Mouse (Mus musculus): ENCODE data around the gene Etl4.

Etl4 gene

DNA sequence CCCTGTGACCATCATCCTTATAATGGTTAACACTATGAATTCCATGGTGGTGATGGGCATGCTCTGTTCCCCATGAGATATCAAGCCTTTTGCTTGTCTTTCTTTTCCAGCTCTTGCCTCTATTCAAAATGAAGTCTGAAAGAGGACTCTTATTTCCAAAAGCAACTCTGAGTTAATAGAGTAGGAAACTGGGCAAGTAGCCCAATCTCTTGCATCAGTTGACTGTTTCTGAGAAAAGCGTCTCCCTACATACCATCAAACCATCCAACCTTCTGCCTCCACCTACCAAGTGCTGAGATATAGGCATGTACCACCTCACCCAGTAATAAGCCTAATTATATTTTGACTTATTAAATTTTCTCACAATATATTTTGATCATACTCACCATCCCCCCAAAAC is 658.9 kb downstream of the Etl4 start:
- no peak for DNase-seq (ENCODE audit: low spot score in 2 of 2)

DNA sequence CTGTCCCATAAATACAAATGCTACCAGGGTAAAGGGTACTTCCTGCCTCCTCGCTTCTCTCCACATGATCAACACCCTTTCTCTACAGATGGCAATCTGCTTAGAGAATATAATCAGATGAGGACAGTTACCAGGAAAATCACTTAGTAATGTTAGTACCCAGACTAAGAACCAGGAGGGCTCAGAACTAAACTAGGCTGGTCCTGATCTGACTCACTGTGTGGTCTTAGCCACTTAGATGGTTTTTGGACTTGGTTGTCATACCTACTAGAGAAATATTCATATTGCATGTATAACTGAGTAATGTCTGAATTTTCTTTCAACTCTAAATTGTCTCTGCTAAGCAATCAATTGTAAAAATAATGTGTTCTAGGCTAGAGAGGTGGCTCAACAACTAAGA is 662.4 kb downstream of the Etl4 start:
- no peak for DNase-seq (ENCODE audit: low spot score in 2 of 2)

DNA sequence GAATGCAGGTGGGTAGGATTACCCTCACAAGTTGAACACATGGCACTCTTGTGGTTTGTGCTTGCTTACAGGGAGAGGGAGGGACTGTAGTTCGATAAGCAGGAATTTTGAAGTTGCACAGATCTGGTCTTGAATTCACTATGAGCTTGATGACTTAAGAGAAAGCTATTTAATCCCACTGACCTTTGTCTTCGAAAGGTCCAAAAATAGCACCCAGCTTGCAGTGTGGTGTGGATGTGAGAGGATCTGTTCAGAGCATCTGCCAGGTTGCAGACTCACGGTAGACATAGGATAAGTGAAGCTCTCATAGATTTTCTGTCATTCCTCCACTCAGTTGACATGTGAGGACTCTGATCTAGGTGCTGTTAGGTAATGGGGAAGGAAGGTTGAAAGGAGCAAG is 670.8 kb downstream of the Etl4 start:
- no peak for DNase-seq (ENCODE audit: low spot score in 2 of 2)

DNA sequence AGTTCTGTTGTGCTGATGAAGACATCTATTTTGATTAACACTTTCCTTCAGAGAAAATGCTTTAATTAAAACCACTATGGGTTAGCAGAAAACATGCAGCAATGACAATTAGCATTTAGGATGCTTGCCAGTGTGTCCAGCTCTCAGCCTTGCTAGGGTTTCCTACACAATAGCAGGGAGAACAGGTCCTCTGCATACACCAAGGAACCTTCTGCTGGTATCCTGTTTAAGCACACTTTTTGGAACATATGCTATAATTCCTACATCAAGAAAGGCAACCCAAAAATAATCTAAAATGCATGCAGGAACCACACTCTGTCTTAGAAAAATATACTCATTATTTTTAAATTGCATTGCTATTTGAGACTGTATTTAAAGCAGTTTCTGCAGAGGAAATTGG is 673.5 kb downstream of the Etl4 start:
- no peak for DNase-seq (ENCODE audit: low spot score in 2 of 2)

DNA sequence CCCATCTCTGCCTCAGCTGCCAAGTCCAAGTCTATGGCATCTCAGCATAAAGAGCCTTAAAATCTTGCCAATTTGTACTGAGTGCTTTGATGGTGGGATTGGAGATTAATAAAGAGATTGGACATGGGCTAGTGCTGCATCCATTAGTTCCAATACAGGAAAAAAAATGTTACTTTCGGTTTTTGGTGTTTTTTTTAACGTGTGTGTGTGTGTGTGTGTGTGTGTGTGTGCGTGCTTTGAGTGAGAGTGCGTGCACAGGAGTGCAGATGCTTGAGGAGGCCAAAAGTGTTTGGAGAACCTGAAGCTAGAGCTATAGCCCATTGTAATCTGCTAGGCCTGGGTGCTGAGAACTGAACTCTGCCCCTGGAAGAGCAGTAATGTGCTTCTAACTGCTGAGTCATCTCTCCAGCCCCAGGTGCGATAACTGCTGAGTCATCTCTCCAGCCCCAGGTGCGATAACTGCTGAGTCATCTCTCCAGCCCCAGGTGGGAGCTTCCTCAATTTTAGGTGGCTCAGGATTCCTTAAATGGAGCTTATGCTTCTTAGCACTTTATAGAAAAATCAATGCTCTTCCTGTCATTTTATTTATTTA is 674.1 kb downstream of the Etl4 start:
- DNase-seq (ENCODE audit: low spot score in 2 of 2) = no peak

DNA sequence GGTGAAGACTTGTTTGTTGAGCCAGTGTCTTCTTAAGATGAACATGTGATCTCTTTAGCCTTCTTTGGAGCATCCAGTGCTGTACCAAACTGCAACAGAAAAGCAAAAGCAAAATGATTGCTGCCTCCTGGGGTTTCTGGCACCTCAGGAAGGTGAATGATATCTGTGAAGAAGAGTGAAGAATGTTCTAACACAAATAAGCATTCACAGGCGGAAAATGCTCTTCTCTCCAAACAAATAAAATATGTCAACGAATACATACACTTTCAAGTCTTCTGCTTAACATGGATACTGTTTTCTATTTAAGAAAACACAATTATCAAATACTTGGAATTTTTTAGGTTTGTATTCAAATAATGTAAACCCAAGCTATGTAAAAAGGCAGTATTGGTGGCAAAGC is 678.3 kb downstream of the Etl4 start:
- no peak for DNase-seq (ENCODE audit: low spot score in 2 of 2)

DNA sequence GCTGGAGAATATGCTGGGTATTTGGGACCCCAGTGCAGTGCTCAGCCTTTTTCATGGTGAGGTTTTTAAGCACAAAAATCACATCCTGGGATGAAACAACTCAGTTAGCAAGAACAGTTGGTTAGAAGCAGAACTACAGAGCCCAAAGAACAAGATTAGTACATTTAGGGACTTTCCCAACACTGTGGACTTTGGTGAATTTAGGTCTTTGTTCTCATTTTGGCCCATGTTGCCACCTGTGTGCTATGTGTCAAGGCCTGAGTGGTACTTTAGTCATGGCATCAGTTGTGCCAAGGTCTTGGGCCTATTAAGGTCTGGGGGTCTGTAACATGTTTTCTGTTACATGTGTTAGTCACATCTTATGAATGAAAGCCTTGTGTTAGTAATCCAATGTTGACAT is 679.1 kb downstream of the Etl4 start:
- no peak for DNase-seq (ENCODE audit: low spot score in 2 of 2)

DNA sequence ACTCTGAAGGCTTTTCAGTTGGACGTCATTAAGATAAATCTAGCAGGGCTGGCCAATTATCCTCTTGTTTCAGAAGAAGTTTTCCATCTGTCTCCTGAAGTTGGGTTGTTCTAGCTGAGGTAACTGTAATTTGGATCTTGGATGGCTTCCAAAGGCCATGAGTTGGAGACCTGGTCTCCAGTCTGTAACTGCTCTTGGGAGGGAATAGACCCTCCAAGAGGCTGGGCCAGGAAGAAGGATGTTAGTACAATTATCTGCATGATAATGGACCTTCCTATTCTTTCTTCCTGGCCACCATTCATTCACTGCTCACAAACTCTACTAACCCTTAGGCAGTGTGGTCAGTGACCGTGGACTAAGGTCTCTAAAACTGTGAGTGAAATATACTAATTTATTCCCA is 684.5 kb downstream of the Etl4 start:
- DNase-seq (ENCODE audit: low spot score in 2 of 2) = no peak

DNA sequence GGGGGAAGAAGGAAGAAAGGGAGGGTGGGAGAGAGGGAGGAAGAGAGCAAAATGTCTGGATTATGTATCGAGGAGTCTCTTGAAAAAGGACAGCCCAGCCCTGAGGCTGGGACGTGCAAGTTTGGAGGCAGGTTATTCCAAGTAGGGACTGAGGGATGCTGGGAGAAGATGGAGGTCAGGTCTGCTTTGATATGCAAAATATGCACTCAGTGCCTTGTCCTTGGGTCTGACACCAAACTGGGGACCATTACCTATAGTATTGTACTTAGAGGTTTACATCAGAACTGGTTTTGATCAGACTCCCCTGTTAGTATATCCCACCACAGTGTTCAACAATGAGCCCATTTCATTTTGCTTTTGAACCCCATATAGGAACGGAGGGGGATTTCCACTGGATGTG is 685.4 kb downstream of the Etl4 start:
- DNase-seq (ENCODE audit: low spot score in 2 of 2) = no peak

DNA sequence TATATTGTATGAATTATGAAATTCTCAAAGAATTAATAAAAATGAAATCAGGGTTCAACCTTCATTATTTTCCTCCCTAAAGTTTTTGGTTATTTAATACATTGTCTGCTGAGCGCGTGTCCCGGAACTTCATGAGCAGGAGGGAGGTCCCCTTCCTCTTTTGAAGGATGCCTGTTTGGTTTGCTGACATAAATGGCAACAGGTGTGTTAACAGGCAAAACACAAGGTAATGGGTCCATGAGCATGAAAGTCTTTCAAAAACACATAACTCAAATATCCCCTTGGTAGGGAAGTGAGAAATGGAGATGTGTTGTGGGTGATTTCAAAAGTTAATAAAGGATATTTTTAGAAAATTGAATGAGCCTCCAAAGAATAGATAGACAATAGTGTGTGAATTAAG is 687.0 kb downstream of the Etl4 start:
- no peak for DNase-seq (ENCODE audit: low spot score in 2 of 2)

DNA sequence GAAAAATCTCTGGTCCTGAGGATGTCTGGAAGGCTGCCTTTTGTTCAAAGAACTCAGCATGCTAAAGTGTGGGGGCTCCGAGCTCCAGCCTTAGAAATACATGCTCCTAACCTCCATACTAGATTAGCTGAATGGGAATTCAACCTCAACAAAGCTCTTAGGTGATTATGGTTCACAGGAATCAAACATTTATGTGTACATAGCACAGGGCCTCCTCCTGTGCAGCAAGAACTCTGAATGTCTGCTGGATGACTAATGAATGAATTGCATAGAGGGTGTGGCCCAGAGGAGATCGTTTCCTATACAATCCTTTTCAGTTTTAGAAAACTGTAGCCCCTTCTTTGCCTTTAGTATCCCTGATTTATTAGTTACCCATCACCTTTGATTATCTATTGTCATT is 687.6 kb downstream of the Etl4 start:
- no peak for DNase-seq (ENCODE audit: low spot score in 2 of 2)

DNA sequence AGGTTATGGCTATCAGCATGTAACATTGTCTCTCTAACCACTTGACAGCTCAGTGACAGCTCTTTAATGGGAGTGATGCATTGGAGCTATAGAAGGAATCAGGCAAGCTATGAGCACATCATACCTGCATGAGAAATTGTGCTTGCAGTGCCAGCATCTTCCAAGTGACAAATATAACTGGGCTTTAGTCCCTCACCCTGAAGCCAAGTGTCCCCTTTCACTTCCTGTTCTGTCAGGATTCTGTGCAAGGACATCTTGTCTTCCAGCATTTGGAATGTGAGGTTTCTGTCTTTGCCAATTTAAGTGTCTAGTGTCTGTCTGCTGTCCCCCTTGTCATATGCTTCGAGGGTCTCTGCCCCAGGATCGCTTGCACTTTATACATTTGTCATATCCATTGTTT is 693.1 kb downstream of the Etl4 start:
- DNase-seq (ENCODE audit: low spot score in 2 of 2) = no peak

DNA sequence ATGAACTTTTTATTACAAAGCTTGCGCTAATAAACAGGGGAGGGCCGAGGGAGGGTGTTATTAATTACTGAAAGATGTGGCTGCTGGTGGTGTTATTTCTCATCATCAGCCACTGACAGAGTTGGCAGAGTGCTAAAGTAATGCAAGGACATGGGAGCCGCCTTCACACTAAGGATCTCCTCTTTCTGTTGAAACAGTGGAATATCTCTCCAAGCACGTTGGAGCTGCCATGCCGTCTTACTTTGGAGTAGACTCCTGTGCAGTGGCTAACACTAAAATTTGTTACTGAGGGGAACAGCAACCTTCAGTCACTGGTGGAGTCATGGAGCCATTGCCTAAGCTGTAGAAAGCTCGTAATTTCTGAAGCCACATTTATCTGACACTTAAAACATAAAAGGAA is 694.0 kb downstream of the Etl4 start:
- no peak for DNase-seq (ENCODE audit: low spot score in 2 of 2)

DNA sequence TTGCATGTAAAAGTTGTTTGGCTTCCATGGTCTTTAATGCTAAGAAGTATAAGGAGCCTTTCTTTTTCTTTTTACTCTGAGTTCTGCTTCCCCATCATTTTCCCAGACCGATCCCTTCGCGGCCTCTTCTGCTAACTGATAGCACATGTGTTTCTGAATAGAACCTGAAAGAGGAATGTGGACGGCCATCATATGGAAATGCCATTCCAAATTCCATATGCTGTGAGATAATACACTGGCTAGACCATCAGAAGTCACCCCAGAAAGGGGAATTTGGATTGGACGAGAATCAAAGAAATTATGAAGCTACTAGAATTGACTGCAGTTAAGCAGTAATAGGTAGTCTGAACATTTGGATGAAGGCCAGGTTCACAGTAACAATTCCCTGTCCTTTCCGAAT is 694.4 kb downstream of the Etl4 start:
- DNase-seq (ENCODE audit: low spot score in 2 of 2) = no peak

DNA sequence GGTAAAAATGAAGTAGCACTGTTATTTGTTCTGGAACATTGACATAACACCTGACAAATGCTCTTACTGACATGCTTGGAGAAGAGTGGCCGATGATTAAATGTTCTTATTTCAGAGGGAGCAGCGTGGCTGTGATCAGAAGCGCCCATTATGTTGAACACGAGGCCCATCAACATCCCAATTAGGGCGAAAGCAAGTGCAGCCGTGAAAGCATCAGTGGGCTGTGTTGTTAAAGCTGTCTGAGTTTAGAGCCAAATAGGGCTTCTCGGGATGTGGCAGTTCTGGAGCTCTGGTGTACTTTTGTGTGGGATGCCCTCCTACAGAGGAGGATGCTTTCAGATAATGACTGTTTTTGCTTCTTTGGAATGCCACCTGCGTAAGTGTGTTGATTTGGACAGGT is 699.6 kb downstream of the Etl4 start:
- DNase-seq (ENCODE audit: low spot score in 2 of 2) = no peak

DNA sequence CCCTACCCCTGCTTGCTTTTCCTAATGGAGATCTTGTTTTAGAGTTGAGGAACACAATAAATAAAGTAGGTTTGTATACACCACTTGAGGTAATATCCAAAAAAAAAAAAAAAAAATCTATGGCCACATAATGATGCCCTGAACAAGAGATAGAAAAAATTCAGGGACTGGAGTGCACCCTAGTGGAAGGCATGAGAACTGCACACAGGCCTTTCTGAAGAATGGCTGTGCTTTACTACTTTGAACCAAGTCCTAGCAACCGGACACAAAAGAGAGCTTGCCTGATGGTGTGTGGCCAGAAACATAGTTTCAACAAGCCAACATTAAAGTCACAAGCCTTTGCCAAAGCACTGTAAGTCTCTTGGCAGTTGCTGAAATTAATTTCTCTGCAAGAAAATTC is 706.4 kb downstream of the Etl4 start:
- DNase-seq (ENCODE audit: low spot score in 2 of 2) = no peak

DNA sequence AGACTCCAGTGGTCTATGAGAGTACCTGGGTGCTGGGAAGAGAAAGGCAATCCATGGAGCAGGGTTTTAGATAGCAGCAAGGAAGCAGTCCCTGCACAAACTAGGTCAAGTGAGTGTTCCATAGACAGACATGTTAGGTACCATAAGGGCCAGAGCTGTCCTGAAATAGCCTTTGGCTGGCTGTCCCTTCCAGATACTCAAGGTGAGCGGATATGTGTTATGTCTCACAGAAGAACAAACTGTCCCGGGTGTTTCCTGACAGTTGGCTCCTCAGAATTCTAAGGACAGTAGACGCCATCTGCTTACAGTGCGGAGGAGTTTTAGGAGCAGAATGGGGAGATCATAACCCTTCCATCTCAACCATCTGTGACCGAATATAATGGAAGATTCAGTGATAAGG is 708.8 kb downstream of the Etl4 start:
- DNase-seq (ENCODE audit: low spot score in 2 of 2) = no peak

DNA sequence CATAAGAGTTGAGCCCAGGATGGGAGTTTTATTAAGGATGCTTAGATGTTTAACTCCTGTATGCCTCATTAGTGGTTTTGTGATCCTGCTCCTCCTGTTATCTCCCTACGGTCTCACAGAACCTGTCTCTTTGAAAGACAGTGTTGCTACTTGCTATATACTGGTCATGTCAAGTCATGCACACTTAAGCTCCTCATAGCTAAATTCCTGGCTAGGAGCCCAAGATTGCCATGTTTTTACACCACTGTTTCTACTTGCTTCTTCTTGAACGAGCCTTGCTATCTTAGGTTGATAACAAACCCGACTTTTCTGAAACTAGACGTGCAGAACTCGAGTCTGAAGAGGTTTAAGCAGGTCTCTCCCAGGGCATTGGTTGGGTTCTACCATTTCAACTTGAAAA is 710.3 kb downstream of the Etl4 start:
- no peak for DNase-seq (ENCODE audit: low spot score in 2 of 2)

DNA sequence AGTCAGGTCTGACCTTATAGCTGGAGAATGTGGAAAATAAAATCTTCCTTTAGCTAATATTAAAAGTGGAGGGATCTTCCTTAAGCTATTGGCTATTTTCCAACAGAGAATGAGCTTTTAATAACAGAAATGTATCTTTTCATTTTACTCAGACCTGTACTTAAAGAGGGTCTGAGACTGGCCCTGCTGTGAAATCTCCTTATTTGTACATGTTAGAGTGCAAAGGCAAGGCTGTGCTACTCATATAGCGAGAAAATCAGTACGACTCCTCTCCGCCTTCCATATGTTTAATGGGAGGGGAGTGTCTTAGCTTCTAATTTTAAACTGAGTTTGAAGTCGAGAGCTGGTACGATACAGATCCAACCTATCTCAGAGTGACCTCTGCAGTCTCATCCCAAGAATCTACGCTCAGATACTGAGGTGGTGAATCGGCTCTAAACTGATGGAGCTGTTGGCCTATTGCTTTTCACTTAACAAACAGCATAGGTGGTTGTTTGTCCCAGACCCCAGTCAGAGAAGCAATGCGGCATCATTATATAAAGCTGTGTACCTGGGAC is 719.7 kb downstream of the Etl4 start:
- no peak for DNase-seq (ENCODE audit: low spot score in 2 of 2)

DNA sequence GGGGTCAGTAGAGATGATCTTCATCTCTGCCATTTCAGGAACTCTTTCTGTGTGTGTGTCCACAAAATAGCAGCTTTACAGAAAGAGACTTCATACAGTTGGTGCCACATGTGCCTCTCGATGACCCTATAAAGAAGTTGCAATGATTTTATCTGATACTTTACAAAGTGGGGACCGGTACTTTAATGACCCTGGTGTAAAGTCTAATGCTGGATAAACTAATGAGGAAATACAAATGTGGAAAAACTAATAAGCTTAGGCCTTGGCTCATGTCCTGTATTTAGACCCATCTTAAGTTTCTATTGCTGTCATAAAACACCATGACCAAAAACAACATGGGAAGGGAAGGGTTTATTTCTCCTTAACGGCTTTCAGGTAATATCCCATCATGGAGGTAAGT is 729.0 kb downstream of the Etl4 start:
- DNase-seq (ENCODE audit: low spot score in 2 of 2) = no peak

DNA sequence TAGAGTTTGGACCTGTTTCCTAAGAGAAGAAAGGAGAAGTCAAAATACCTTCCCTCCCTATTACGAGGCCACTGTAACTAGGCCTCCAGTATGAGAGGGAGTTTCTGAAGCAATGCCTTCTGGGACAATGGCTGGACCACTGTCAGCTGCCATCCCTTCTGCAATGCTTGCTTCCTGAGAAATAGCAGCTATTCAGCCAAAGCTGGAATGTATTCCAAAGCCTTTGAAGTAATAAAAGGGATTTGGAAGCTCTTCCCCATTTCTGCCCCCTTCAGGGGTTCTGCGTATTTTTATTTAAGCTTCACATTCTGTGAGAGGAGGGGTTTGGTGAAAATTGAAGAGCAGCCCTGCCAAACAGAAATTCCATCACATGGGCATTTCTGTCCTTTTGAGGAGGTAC is 730.1 kb downstream of the Etl4 start:
- DNase-seq (ENCODE audit: low spot score in 2 of 2) = no peak

DNA sequence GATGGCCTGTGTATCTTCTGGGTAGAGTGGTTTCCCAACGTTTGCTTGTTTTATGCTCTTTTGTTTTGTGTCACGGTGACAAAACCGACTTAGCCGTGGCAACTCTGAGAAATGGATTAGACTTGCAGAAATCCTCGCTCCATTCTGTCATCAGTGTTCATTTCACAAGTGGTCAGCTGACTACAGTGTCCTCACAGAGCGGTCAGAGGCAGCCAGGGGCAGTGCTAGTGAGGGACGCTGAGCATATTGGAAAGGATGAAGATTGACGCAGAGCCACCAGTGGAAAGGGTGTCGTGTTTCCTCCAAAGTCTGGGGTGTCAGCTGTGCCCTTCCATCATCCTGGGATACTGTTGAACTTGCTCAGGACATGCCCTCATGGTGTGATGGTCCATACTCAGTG is 733.2 kb downstream of the Etl4 start:
- DNase-seq (ENCODE audit: low spot score in 2 of 2) = no peak

DNA sequence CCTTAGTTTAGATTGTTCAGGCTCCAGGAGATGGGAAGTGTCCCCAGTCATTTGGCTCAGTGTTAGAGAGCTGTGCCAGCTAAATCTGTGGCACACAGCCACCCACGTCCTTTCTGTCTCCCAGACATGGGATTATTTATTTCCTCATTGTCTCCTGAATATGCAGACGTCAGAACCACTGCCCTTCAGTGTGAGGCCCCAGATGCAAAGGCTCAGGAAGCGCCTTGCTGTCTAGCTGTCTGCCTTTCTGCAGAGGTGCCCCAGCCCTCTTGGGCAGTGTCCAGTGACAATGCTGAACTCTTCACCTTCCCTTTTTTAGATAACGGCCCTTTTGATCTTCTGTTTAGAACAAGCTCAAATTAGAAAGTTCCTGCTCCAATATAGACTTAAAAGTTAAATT is 740.2 kb downstream of the Etl4 start:
- DNase-seq (ENCODE audit: low spot score in 2 of 2) = no peak

DNA sequence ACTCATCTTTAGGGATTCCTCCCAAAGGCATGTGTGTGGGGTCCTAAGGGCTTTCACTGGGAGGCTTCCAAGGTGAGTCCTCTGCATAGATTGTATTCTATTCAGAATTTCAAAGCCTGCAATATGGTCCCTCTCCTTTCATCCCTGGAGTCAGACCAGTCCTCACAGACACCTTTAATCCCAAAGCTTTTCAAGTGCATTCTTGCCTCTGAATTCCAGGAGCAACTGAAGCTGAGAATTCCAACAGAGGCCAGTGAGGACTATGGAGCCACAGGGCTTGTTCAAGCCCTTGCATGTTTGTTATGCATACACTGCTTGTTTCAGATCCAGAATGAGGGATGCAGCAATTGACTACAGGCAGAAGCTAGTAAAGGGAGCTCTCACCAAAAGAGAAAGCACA is 743.5 kb downstream of the Etl4 start:
- no peak for DNase-seq (ENCODE audit: low spot score in 2 of 2)

Data from spleen, postnatal 36 days (tissue).